Mouse (Mus musculus): ENCODE measurements around the gene Tbc1d7.

- TF ChIP-seq CTCF (IDR thresholded peaks at IDR 0.05; ENCODE audit: control insufficient read depth, insufficient read depth, insufficient read length) (no peak), CEBPB (IDR thresholded peaks at IDR 0.05; ENCODE audit: low read depth) (no peak), MYOG (IDR thresholded peaks at IDR 0.05; ENCODE audit: control insufficient read depth, extremely low read depth, insufficient read length) (no peak), USF1 (IDR thresholded peaks at IDR 0.05; ENCODE audit: low read depth) (no peak), MAX (IDR thresholded peaks at IDR 0.05) (no peak), FOSL1 (IDR thresholded peaks at IDR 0.05; ENCODE audit: insufficient read depth, low read length, poor library complexity, severe bottlenecking) (no peak)
These were observed 22.6 kb downstream of the Tbc1d7 start for GRCm38 (mm10) chr13:43148692-43149091.

Measured in C2C12 (cell line).